Mouse (Mus musculus): ENCODE data around the gene Keg1. TPM values are rescaled to one million over a fixed set of nuclear protein-coding genes. Genes with fewer than 3 reads are reported as not detected.

Gene Keg1
- polyA plus RNA-seq, 1 experiment from 2014 or later = not detected

DNA sequence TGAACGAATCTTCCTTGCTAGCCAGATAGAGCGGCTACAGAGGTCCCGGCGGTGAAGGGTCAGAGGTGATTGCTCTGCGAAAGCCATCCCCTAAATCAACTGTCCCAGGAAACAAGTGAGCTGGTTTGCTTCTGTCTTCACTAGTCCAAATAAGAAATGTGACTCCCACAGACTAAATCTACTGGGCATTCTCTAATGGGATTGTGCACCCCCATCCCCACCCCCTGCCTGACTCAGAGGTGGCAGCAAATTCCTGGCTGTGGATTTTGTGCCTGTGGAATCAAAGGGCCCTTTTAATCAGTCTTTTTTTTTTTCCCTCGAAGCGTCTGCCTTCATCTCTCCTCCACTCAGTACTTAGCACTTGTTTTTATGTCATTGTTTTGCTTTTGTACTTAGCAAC, 69.7 kb downstream of the Keg1 start, which contains the start of gene Cntf:
TSS of gene Cntf (minus strand) at position 325 of the 400 bp plus-strand sequence.
- H3K27me3 ChIP-seq (replicated peaks) = no peaks in the 10 kb centered on the region
- 68% methylated on average over 7 of the region's 7 CpGs for WGBS
- peaks cover 78% of the 10 kb centered on the region for H3K36me3 ChIP-seq
- no peak within 1 kb of the TSS for H3K4me2 ChIP-seq
- H3K9me3 ChIP-seq = no peaks in the 10 kb centered on the region
- no peak for ATAC-seq (ENCODE audit: extremely low read depth, insufficient number of reproducible peaks, low FRiP score, low TSS enrichment)
- H3K4me1 ChIP-seq = no peaks in the 10 kb centered on the region
- no peak within 1 kb of the TSS for H3K9ac ChIP-seq
- no peak within 1 kb of the TSS for H3K4me3 ChIP-seq
- H3K27ac ChIP-seq (replicated peaks) = no peak within 1 kb of the TSS

Other genes with a start within 250 kb of the Keg1 start
- gene Mpeg1, start 235.0 kb upstream of the Keg1 start, polyA plus RNA-seq (2015; fragmentation: Nextera tagmentation; extraction: Ambion mirVana) = 0.29 and 0.39 TPM in 2 replicates
- gene Dtx4, start 194.3 kb upstream of the Keg1 start, polyA plus RNA-seq (2015; fragmentation: Nextera tagmentation; extraction: Ambion mirVana) = 1.5 and 1.9 TPM in 2 replicates
- 16.9 and 17.5 TPM in 2 replicates for gene Fam111a, start 150.0 kb upstream of the Keg1 start, polyA plus RNA-seq (2015; fragmentation: Nextera tagmentation; extraction: Ambion mirVana)
- 0.10 and 0.12 TPM in 2 replicates for gene Gm4952, start 95.8 kb upstream of the Keg1 start, polyA plus RNA-seq (2015; fragmentation: Nextera tagmentation; extraction: Ambion mirVana)
- gene Glyat, start 62.5 kb upstream of the Keg1 start, polyA plus RNA-seq (2015; fragmentation: Nextera tagmentation; extraction: Ambion mirVana) = 0.05 TPM in 1 of 2 replicates, not detected in the other
- gene Olfr1442, start 25.3 kb upstream of the Keg1 start, polyA plus RNA-seq (2015; fragmentation: Nextera tagmentation; extraction: Ambion mirVana) = not detected in 2 replicates
- gene Olfr1443, start 17.7 kb upstream of the Keg1 start, polyA plus RNA-seq (2015; fragmentation: Nextera tagmentation; extraction: Ambion mirVana) = not detected in 2 replicates
- 0.78 and 0.82 TPM in 2 replicates for gene Cntf, start 69.8 kb downstream of the Keg1 start, polyA plus RNA-seq (2015; fragmentation: Nextera tagmentation; extraction: Ambion mirVana)
- 10.0 and 10.4 TPM in 2 replicates for gene Zfp91, start 100.3 kb downstream of the Keg1 start, polyA plus RNA-seq (2015; fragmentation: Nextera tagmentation; extraction: Ambion mirVana)
- 1.2 TPM in 2 replicates for gene Lpxn, start 100.4 kb downstream of the Keg1 start, polyA plus RNA-seq (2015; fragmentation: Nextera tagmentation; extraction: Ambion mirVana)
- gene Gm5244, start 150.9 kb downstream of the Keg1 start, polyA plus RNA-seq (2015; fragmentation: Nextera tagmentation; extraction: Ambion mirVana) = not detected in 2 replicates
- gene Olfr1444, start 161.5 kb downstream of the Keg1 start, polyA plus RNA-seq (2015; fragmentation: Nextera tagmentation; extraction: Ambion mirVana) = not detected in 2 replicates
- gene Olfr1445, start 188.1 kb downstream of the Keg1 start, polyA plus RNA-seq (2015; fragmentation: Nextera tagmentation; extraction: Ambion mirVana) = not detected in 2 replicates
- gene Olfr1446, start 197.7 kb downstream of the Keg1 start, polyA plus RNA-seq (2015; fragmentation: Nextera tagmentation; extraction: Ambion mirVana) = not detected in 2 replicates
- not detected in 2 replicates for gene Olfr1447, start 208.0 kb downstream of the Keg1 start, polyA plus RNA-seq (2015; fragmentation: Nextera tagmentation; extraction: Ambion mirVana)
- not detected in 2 replicates for gene Olfr1448, start 228.6 kb downstream of the Keg1 start, polyA plus RNA-seq (2015; fragmentation: Nextera tagmentation; extraction: Ambion mirVana)
- not detected in 2 replicates for gene Olfr1449, start 235.1 kb downstream of the Keg1 start, polyA plus RNA-seq (2015; fragmentation: Nextera tagmentation; extraction: Ambion mirVana)